Mouse (Mus musculus) frontal cortex, postnatal 36 days (tissue): ENCODE measurements at regions not wholly inside any gene's neighbourhood (a gene's known extent, or its start where the extent isn't known, plus 50 kb on each side); places are given as distances from the start of the nearest gene placed in this dataset.

Experiments
- DNase-seq, 2 experiments: peaks; one replicate each; pipeline ENCODE4 v3.0.0; 2022; ENCODE audit warnings: low spot score in 2 of 2

GRCm38 (mm10) chr13:97616919-97617318 is 143.5 kb downstream of the Gm10260 start:
- no peak for DNase-seq

GRCm38 (mm10) chr13:97607221-97607723 is 153.2 kb downstream of the Gm10260 start:
- peak; percentile 56 to 74 for DNase-seq

GRCm38 (mm10) chr13:97604451-97604850 is 156.0 kb downstream of the Gm10260 start:
- DNase-seq: no peak

GRCm38 (mm10) chr13:97601135-97601730 is 159.2 kb downstream of the Gm10260 start:
- no peak for DNase-seq

GRCm38 (mm10) chr13:97600136-97600535 is 160.3 kb downstream of the Gm10260 start:
- DNase-seq: no peak

GRCm38 (mm10) chr13:97598507-97599431 is 161.7 kb downstream of the Gm10260 start:
- no peak for DNase-seq

- DNase-seq: no peak
Observed at GRCm38 (mm10) chr13:97594851-97595250, 165.6 kb downstream of the Gm10260 start.

GRCm38 (mm10) chr13:97589626-97590025 is 170.8 kb downstream of the Gm10260 start:
- DNase-seq: no peak

- no peak for DNase-seq
Observed at GRCm38 (mm10) chr13:97588085-97588484, 172.3 kb downstream of the Gm10260 start.

- no peak for DNase-seq
Observed at GRCm38 (mm10) chr13:97587088-97587487, 173.3 kb downstream of the Gm10260 start.

GRCm38 (mm10) chr13:97584045-97584444 is 176.4 kb downstream of the Gm10260 start:
- no peak for DNase-seq

- DNase-seq: no peak
Observed at GRCm38 (mm10) chr13:97581380-97581779, 179.1 kb downstream of the Gm10260 start.

GRCm38 (mm10) chr13:97580241-97580874 is 180.1 kb downstream of the Gm10260 start:
- DNase-seq: no peak

GRCm38 (mm10) chr13:97578595-97578994 is 181.8 kb downstream of the Gm10260 start:
- DNase-seq: no peak

GRCm38 (mm10) chr13:97577081-97577785 is 183.2 kb downstream of the Gm10260 start:
- DNase-seq: no peak

GRCm38 (mm10) chr13:97573601-97574000 is 186.8 kb downstream of the Gm10260 start:
- DNase-seq: no peak

- DNase-seq: no peak
Observed at GRCm38 (mm10) chr13:97572352-97572751, 188.1 kb downstream of the Gm10260 start.

- DNase-seq: no peak
Observed at GRCm38 (mm10) chr13:97570009-97570408, 190.4 kb downstream of the Gm10260 start.

- no peak for DNase-seq
Observed at GRCm38 (mm10) chr13:97567632-97568031, 192.8 kb downstream of the Gm10260 start.

- peak in 1 of 2 experiments; percentile 50 for DNase-seq
Observed at GRCm38 (mm10) chr13:97566071-97566470, 194.4 kb downstream of the Gm10260 start.

- no peak for DNase-seq
Observed at GRCm38 (mm10) chr13:97562241-97562640, 198.2 kb downstream of the Gm10260 start.

GRCm38 (mm10) chr13:97560789-97561188 is 199.6 kb downstream of the Gm10260 start:
- DNase-seq: no peak
